Mouse (Mus musculus): Measurements from ENCODE around the gene Uvssa. TPM values are rescaled to one million over a fixed set of nuclear protein-coding genes. Genes with fewer than 3 reads are reported as not detected.

The Uvssa gene
- total RNA-seq, 2 experiments from 2014 or later = 2.6 to 2.9 TPM

DNA sequence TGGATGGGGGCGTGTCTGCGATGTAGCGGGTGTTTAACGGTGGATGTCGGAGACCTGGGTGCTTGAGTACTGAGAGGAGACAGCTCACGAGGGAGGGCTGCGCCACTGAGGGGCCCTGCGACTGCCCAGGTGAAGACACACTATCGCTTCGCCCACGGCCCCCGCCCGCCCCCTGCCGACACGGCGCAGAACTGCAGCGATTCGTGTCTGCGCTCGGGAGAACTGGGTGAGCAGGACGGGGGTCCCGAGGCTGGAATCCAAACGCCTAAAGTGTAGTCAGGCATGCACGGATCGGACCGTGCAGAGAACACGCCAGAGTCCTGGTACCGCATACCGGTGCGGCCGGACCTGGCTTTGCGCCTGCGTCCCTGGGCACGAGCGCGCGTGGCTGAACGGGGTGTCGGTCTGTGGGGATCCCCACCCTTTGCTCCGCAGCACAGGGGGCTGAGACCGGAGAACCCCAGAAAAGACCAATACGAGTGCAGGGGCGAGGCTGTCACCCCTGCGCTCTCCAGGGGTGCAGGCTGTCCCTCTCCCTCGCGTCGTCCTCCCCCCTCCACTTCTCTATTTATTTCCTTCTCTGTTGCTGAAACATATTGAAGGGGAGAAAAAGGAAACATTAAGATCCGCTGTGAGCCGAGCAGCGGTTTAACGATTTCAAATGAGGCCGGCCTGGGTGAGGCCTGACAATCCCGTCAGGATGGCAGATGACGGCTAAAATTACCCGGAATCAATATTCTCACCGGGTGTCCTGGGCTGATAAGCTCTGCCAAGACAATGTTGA is 64.8 kb downstream of the Uvssa start:
- peak; percentile 22 for DNase-seq (ENCODE audit: low spot score)

DNA sequence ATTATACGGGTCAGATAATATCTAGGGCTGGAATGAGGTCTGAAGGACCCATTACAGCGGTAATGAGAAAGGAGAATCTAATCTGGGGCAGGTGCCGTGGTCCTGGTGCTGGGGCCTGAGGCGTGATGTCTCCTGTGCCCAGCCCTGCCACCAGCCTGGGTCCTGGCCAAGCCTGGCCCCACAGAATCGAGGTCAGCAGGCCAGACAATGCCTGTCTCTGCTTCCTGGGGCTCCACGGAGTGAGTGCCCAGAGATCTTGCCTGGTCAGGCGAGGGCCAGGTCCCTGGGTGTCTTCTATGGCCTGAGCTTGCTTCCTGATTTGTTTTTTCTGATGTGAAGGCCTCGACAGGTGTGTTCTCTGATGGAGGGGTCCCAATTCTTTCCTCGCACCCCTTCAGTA is 65.4 kb downstream of the Uvssa start:
- DNase-seq (ENCODE audit: low spot score) = no peak

DNA sequence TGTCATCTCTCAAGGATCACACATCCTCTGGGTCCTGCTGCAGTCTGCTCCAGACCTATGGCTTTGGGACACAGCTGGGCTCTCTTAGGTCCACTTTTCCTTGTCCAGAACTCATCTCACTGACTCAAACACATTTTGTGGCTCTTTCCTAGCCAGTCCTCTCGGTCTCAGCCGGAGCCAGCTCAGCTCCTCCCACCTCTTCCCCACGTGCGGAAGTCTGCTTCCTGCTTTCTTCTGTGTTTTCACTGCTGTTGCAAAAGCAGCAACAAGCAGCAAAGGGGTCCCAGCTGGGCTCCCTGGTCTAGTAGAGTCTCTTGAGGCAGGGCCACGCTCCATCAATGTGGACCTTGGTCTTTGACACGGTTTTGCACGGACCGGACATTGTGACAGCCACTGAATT is 77.4 kb downstream of the Uvssa start:
- DNase-seq (ENCODE audit: low spot score) = no peak

DNA sequence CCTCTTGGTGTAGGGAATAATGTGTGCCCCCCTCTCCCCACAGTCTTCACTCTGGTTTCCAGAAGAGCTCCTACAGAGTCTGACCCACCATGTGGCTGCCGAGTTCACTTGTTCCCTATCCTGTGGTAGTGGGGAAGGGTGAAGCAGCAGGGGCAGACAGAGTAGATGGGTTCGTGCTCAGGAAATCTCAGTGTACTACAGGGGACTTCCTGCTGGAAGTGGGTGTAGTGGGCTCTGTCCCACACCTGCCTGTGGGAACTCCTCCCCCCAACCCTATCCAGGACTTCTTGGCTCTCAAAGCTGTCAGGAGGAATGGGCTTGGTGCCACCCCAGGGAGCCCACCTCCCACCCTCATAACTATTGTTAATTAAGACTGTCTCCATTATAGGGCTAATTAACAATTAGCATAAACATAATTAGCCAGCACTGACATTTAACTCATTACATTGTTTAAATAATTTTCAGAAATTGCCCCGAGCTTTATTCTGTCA is 79.8 kb downstream of the Uvssa start:
- no peak for DNase-seq (ENCODE audit: low spot score)

DNA sequence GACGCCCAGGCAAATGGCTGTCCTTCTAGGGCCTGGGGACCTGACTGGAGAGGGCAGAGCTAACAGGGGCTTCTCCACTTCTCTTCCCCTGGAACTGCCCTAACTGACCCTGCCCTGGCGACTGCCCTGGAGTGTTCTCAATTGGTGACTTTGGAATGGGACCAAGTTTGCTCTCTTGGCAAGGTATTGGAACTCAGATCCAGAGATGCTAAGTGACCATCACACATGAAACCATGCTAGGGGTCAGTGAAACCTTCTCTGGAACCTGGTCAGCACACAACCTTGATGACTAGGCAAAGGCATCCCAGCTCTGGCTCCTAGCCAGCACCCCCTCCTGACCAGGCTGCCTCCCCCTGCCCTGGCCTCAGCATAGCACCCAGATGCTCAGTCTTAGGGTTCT is 80.8 kb downstream of the Uvssa start:
- DNase-seq (ENCODE audit: low spot score) = no peak

DNA sequence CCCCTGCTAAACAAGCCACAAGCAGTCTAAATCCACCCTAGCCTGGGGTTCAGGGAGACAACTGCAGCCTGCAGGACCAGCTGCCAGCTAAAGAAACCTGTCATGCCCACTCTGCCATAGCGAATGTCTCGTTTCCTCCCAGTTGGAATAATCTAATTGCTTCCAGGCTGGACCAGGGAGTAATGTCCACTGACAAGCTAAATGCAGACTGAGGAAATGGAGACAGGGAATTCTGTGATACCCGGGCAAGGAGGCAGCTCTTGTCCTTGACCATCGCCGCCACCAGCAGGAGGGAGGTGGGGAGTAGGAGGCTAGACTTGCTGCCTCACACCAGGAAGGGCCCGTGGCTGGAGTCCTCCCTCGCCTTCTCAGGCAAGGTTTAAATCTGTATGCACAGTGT is 86.0 kb downstream of the Uvssa start:
- DNase-seq (ENCODE audit: low spot score) = no peak

DNA sequence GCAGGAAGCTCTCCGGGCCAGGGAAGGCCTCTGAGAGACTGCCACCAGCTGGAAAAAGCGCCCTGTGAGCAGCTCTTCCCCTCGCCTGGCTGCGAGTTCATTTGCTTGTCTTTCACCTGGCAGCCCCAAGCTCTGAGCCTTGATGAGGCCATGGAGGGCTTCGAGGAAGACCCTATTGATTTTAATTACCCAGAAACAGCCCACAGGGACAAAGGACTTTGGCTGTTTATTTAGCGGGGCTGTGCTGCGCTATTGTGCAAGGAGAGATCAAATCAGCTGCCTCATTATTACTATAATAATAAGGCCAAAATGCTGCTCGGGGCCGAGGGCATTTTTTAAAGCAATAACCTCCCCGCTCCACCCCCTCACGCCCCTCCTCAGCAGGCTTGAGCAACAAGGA is 87.1 kb downstream of the Uvssa start:
- no peak for DNase-seq (ENCODE audit: low spot score)

Other genes starting within 250 kb of the Uvssa start
- 1 to 10 TPM; 1.5 to 1.6 TPM for gene Spon2, start 160.1 kb upstream of the Uvssa start, total RNA-seq (2021)
- 100 to 1,000 TPM; 211 to 229 TPM for gene Ctbp1, start 103.6 kb upstream of the Uvssa start, total RNA-seq (2021)
- gene Maea, start 43.0 kb upstream of the Uvssa start, total RNA-seq (2021) = 10 to 100 TPM; 56.5 to 67.7 TPM
- not detected for gene Nkx1-1, start 55.4 kb downstream of the Uvssa start, total RNA-seq (2021)

Data from gastrocnemius, adult 18-20 months (tissue).